Mouse (Mus musculus) lung, postnatal 14 days (tissue): ENCODE measurements at regions not wholly inside any gene's neighbourhood (a gene's known extent, or its start where the extent isn't known, plus 50 kb on each side); places are given as distances from the start of the nearest gene placed in this dataset.

Experiments
- DNase-seq: peaks from one replicate; pipeline ENCODE4 v3.0.0; 2021

- no peak for DNase-seq
Measured at GRCm38 (mm10) chr4:58728641-58729040, 58.9 kb downstream of the Olfr267 start.

- no peak for DNase-seq
Measured at GRCm38 (mm10) chr4:58726424-58726823, 61.1 kb downstream of the Olfr267 start.

- DNase-seq: peak; percentile 14
Measured at GRCm38 (mm10) chr4:58722772-58723171, 64.7 kb downstream of the Olfr267 start.

- no peak for DNase-seq
Measured at GRCm38 (mm10) chr4:58720682-58721081, 66.8 kb downstream of the Olfr267 start.

- no peak for DNase-seq
Measured at GRCm38 (mm10) chr4:58716426-58716825, 71.1 kb downstream of the Olfr267 start.

GRCm38 (mm10) chr4:58715846-58716245 lies 71.7 kb downstream of the Olfr267 start:
- no peak for DNase-seq

GRCm38 (mm10) chr4:58714221-58714620 lies 73.3 kb downstream of the Olfr267 start:
- DNase-seq: no peak

GRCm38 (mm10) chr4:58712875-58713274 lies 74.6 kb downstream of the Olfr267 start:
- no peak for DNase-seq

DNA sequence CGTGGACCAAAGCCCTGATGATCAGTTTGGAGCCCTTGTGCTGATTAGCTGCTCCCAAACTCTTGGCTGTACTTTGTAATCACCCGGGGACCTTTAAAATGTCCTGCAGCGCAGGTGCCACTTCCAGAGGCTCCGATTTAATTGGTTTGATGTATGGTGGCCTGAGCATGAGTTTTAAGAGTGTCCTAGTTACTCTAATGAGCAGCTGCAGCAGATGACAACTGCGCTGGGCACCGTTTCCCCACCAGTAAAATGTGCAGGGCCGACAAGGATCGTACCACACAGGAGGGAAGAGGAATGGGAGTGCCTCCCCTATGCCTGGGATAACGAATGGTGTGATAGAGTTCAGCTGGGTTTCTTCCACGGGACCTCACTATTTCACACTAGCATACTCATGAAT lies 75.3 kb downstream of the Olfr267 start:
- DNase-seq: no peak

- peak; percentile 9 for DNase-seq
Measured at GRCm38 (mm10) chr4:58699236-58699798, 88.2 kb downstream of the Olfr267 start.

DNA sequence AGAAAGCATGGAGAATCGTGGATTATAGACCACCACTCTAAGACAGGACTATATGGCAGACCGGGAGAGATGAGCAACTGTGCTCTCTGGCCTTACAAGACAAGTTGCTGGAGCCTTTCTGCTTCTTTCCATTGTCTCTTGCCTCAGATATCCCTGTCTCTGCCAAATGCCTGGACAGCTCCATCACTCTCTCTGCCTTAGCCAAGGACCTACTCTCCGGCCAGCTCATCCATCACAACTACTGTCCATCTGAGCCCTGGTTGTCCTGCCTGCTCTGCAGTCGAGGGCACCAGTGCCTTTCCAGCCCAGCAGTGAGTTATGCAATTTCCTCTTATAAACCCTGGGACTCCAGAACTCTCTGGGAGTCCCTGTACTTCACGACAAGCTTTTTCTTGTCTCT lies 88.7 kb downstream of the Olfr267 start:
- peak; percentile 50 for DNase-seq

DNA sequence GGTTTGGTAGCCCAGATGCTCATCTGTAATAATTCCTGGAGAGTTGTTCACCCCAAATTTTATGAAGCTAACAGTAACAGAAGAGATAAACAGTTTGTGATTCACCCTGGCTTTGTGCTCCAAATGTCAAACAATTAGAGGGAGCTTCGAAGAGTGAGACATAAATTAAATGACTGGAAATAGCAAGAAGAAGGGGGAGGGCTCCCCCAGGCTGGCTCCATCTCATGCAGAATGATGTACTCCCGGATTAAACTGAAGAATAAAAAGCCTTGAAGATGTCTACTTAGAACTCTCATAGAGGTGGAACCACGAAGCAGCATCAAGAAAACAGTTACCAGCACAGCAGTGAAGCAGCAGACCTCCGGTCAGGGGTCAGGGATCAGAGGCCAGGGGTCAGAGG lies 90.8 kb downstream of the Olfr267 start:
- DNase-seq: peak; percentile 8

DNA sequence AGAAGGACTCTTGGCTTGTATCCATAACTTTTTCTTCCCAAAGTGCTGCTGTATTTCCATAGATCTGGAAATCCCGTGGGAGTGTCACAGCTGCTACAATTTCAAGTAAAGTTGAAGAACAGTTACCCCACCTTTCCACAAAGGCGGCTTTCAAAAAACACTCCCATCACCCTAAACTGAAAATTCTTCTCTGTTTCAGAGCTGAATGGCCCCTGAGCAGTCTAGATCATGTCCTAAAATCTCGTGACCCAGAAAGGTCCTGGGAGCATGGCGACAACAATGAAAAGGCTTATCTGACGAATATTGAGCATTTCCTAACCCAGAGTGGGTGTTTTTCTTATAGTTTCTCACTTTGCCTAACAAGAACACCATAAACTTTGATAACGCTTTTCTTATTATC lies 92.2 kb downstream of the Olfr267 start:
- DNase-seq: no peak

DNA sequence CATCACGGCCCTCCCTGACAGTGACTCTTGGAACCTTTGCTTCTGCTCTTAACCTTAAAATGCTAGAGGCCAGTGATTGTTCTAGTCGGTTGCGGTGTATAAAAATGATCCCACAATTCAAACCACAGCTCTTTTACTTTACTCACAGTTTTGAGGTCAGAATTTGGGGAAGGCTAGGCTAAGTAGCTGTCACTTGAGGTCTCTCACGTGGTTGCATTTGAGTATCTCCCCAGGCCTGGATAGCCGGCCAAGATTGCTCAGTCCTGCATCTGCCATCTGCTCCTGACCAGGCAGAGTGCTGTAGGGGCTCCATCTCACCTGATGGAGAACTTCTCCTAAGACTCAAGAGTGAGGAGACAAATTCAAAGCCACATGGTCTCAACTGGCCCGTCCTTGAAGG lies 94.5 kb downstream of the Olfr267 start:
- DNase-seq: peak; percentile 9

GRCm38 (mm10) chr4:58681926-58682325 lies 105.6 kb downstream of the Olfr267 start:
- DNase-seq: no peak

GRCm38 (mm10) chr4:58677701-58678385 lies 109.7 kb downstream of the Olfr267 start:
- no peak for DNase-seq

DNA sequence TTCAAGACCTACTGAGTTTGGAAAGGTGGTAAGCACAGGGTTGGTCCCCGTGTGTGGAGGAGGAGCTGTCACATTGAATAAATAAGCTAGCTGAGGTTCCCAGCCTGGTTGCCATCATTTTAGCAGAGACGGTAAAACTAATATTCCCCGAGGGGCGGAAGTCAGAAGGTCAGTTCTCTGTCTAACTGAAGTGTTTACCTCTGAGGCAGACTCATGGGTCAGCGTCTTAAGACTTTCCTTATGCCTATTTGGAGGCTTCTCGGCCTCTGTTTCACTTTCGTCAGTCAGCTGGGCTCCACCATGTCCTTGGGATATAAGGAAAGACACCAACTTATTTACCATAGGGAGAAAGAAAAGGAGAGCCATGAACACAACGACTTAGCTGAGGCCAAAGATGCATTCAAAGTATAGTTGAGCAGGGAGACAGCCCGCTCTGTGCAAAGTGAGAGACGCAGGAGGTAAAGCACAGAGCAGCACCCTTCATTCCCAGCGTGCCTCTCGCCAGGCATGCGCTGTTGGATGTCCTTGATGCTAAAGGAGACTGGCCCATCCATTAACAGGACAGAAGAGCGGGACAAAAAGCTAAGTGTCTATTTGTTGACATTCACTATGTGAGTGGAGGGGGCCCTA lies 116.0 kb downstream of the Olfr267 start:
- no peak for DNase-seq

GRCm38 (mm10) chr4:58670906-58671250 lies 116.6 kb downstream of the Olfr267 start:
- no peak for DNase-seq

DNA sequence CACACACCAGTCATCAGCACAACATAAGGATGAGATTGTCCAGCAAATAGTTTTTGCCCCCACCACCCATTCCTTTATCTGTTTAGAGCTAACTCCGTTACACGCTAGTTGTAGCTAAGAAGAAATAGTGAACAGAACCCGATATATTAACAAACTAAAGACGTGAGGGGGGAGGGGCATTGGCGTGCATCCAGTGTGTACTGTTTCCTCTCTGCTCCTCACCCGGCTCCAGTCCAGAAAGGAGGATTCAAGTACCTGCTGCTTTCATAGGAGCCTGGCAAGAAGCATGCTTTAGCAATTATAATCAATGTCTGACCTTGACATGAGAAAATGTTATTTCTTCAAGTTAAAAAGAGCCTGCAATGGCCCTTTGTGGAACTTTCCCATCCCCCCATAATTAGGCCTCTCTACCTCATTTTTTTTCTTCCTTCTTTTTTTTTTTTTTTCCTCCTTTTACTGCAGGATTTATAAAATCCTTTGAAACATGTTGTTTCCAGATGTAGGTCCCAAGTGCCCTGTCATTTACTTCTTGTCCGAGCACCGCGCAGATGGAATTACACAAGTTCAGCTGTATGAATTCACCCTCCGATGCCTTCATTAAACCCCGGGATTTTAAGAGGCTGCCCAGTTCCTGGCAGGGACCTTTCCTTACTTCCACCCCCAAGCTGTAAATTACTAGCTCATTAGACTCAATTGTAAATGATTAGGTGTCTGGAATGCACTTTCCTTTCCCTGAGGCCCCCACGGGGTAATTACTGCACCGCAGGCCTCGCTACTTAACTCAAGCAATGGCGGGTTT lies 116.6 kb upstream of the Lpar1 start:
- peak; percentile 12 for DNase-seq

DNA sequence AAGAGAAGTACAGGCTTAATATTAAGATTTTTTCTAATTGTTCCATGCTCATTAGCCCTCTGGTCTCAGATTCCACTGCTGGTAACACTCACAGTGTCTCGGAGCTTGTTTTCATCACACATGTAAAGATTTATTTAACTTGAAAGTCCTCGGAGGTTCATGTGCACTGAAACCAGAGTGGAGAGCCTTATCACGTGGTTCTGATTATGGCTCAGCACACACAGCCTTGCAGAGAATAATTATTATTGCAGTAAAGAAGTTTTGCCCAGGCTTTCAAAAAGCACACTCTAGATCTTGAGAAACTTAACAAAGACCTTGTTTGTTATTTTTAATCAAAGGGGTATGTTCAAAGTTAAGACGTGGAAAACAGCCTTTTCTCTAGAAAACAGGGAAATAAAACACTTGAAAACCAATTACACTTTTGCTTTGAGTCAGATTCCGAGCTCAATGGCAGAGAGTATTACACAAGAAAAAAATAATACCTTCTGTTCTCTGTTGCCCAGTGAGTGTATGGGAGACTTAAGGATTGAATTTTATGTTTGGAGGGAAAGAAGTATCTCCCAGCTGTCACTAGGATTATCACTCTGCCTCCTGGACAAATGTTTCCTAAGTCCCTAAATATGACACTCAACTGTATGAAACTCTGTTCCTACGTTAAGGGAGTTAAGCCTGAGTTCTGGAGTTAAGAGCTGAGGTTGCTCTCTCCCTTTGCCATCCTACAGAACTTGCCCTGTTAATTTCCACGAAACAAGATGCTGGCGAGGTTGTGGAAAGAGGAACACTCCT lies 114.9 kb upstream of the Lpar1 start:
- no peak for DNase-seq

DNA sequence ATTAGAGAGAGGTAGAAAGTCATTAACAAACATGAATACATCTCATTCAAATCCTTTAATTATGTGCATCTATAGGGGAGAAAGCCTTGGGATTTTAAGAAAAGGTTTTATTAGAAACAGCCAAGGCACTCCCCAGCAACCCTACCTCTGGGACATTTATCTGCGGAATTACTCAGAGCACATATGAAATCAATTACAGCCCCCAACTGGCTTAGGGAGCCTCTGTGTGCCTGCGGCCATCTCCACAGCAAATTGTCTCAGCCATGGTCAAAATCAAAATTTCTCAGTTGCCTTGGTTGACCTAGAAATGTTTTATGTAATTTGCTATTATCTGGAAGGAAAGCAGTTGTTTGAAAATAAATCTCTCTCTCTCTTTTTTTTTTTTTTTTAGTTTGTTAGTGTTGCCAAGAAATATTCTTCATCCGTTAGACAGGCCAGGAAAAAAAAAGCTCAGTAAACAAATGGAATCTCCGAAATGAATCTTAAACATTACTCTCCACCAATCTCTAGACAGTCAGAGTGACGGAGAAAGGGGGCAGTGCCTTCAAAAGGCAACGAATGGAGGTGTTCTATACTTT lies 110.0 kb upstream of the Lpar1 start:
- DNase-seq: no peak

GRCm38 (mm10) chr4:58661781-58662293 lies 108.1 kb upstream of the Lpar1 start:
- no peak for DNase-seq
